Comparison of ENCODE assay signal across 7 mouse cellular contexts in the genomic region with DNA sequence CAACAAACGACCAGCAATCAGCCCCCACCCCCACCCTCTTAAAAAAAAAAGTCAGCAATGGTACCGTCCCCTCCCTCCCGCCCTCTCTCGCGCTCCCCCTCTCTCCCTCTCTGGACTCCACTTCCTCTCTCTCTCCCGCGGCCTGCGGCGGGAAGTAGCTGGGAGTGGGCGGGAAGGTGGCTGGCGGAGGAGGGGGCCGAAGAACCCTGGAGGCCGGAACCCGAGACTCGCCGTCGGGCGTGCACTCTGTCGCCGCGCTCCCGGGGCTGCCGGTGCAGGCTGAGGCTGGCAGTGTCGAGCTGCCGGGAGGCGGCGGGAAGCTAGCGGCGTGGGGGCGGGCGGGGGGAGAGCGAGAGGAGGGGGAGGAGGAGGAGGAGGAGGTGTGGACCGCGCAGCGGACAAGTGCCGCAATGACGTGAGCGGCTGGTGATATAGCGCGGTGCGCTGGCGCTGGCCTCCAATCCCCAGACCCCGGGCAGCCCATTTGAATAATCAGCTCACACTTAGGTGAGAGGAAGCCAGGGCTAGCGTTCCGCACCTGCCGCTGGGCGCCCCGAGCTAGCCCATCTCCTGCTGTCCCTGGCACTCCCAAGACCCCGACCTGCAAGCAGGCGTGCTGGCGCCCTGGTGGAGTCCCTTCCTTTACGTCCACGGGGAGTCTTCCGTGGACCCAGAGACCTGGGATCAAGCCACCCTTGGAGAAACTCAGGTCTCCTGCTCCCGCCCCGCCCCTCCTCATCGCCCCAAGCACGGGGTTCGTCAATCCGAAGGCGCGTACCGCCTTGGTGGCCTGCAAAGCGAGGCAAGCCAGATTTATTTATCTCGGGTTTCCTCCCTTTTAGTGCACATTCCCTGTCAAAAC. TPM values are rescaled to one million over a fixed set of nuclear protein-coding genes. Genes with fewer than 3 reads are reported as not detected.
DNase-seq lines count a peak whose midpoint lies in the region; ATAC-seq and TF ChIP-seq lines count a peak whose summit lies in the region.

No protein-coding gene starts in this region.

- H3K9me3 ChIP-seq in embryonic facial prominence, embryonic 14.5 days (ENCODE audit: control insufficient read depth, low read length): no peaks in the 10 kb centered on the region
- no peaks in the 10 kb centered on the region for H3K9me3 ChIP-seq in intestine, postnatal 0 days (ENCODE audit: control insufficient read depth)

- H3K27ac ChIP-seq in embryonic facial prominence, embryonic 14.5 days (replicated peaks; ENCODE audit: low read depth, low read length): no peak overlapping the region
- no peak overlapping the region for H3K27ac ChIP-seq in intestine, postnatal 0 days (ENCODE audit: low read depth, low read length)
- H3K27ac ChIP-seq in cerebellum, adult 2 months (ENCODE audit: insufficient read depth, low read length): no peak overlapping the region

- no peak overlapping the region for H3K9ac ChIP-seq in embryonic facial prominence, embryonic 14.5 days (ENCODE audit: low read depth, low read length)
- no peak overlapping the region for H3K9ac ChIP-seq in intestine, postnatal 0 days (ENCODE audit: low read depth, low read length)

- DNase-seq in ES-CJ7 (ENCODE audit: low read depth, low spot score): peak; percentile 71
- DNase-seq in embryonic facial prominence, embryonic 14.5 days (ENCODE audit: low spot score): no peak
- peak; percentile 71 to 89 for DNase-seq in lung, postnatal 4 days
- DNase-seq in frontal cortex, adult 2 months (ENCODE audit: extremely low spot score in 1 of 2, low spot score in 1 of 2): no peak
- DNase-seq in layer of hippocampus, postnatal 25 days (ENCODE audit: extremely low spot score in 1 of 2, low spot score in 1 of 2): no peak
- no peak for DNase-seq in cerebellum, adult 2 months

- peak overlapping the region; percentile 38 for H3K4me3 ChIP-seq in embryonic facial prominence, embryonic 14.5 days (ENCODE audit: low read depth, low read length)
- H3K4me3 ChIP-seq in intestine, postnatal 0 days (ENCODE audit: low read depth, low read length): peak overlapping the region; percentile 45
- H3K4me3 ChIP-seq in cerebellum, adult 2 months (replicated peaks; ENCODE audit: insufficient read depth, low read depth, low read length): no peak overlapping the region

- ATAC-seq in embryonic facial prominence, embryonic 14.5 days (ENCODE audit: low read depth): no peak
- ATAC-seq in intestine, postnatal 0 days: peak; percentile 42; the same call in 1 of the 2 replicates

- H3K4me2 ChIP-seq in embryonic facial prominence, embryonic 14.5 days (ENCODE audit: low read depth, low read length): peak overlapping the region; percentile 58
- H3K4me2 ChIP-seq in intestine, postnatal 0 days (replicated peaks; ENCODE audit: low read depth): peak overlapping the region; percentile 79

- no peaks in the 10 kb centered on the region for H3K36me3 ChIP-seq in embryonic facial prominence, embryonic 14.5 days (ENCODE audit: control insufficient read depth, insufficient read depth, low read length)
- no peaks in the 10 kb centered on the region for H3K36me3 ChIP-seq in intestine, postnatal 0 days (ENCODE audit: control insufficient read depth, insufficient read depth)

- WGBS in embryonic facial prominence, embryonic 14.5 days: under 1% methylated on average over 37 of the region's 65 CpGs
- under 1% methylated on average over 50 of the region's 65 CpGs for WGBS in intestine, postnatal 0 days
- WGBS in cerebellum, adult 2 months: 1% methylated on average over 64 of the region's 65 CpGs

- peaks cover 5% of the 10 kb centered on the region; the same call in 1 of the 2 replicates for H3K4me1 ChIP-seq in embryonic facial prominence, embryonic 14.5 days (ENCODE audit: control insufficient read depth, insufficient read depth, low read length)
- H3K4me1 ChIP-seq in intestine, postnatal 0 days (replicated peaks; ENCODE audit: control insufficient read depth, insufficient read depth, low read length): no peaks in the 10 kb centered on the region
- H3K4me1 ChIP-seq in cerebellum, adult 2 months (ENCODE audit: control insufficient read depth, insufficient read depth, low read length): no peaks in the 10 kb centered on the region; the same call in 1 of the 2 replicates

- TF ChIP-seq CTCF in intestine, postnatal 0 days (IDR thresholded peaks at IDR 0.05; ENCODE audit: low read depth): no peak
- no peak for TF ChIP-seq CTCF in cerebellum, adult 2 months (IDR thresholded peaks at IDR 0.05; ENCODE audit: borderline replicate concordance, insufficient read depth, low read depth, low read length)

- TF ChIP-seq POLR2A in cerebellum, adult 2 months (IDR thresholded peaks at IDR 0.05; ENCODE audit: borderline replicate concordance, insufficient read depth, low read length): no peak

- H3K27me3 ChIP-seq in embryonic facial prominence, embryonic 14.5 days (replicated peaks; ENCODE audit: control insufficient read depth, insufficient read depth, low read length): peaks cover 100% of the 10 kb centered on the region
- peaks cover 86% of the 10 kb centered on the region for H3K27me3 ChIP-seq in intestine, postnatal 0 days (replicated peaks; ENCODE audit: control insufficient read depth, insufficient read depth, low read length)
- peaks cover 9% of the 10 kb centered on the region; the same call in 1 of the 2 replicates for H3K27me3 ChIP-seq in cerebellum, adult 2 months (ENCODE audit: control insufficient read depth, insufficient read depth, low read length)

RNA-seq across cellular contexts. Expression of a gene that starts 0.6 kb away (rescaled TPM):
- 0.74 and 0.89 TPM in 2 replicates for polyA plus RNA-seq in embryonic facial prominence, embryonic 14.5 days (2014; fragmentation: Nextera tagmentation; extraction: Ambion mirVana)
- 0.94 and 1.5 TPM in 2 replicates for polyA plus RNA-seq in intestine, postnatal 0 days (2015; fragmentation: Nextera tagmentation; extraction: Ambion mirVana)
- not detected in 2 replicates for polyA plus RNA-seq in frontal cortex, adult 2 months (2012; rRNA removed)
- not detected for total RNA-seq in layer of hippocampus, postnatal 25 days (2021)
- not detected in 2 replicates for polyA plus RNA-seq in cerebellum, adult 2 months (2012; rRNA removed)

Comparison
In these comparisons a context has a peak if more than half of its experiments do, and no peak if none do; other contexts are left out.
1. DNase-seq: peak in ES-CJ7 (single experiment) and lung, postnatal 4 days (2 of 2); none in embryonic facial prominence, embryonic 14.5 days (single experiment), frontal cortex, adult 2 months (0 of 2), layer of hippocampus, postnatal 25 days (0 of 2) and cerebellum, adult 2 months (0 of 2).